Mouse (Mus musculus) B cell, adult 2 months (primary cell): Measurements from ENCODE around the gene Map3k11.

Source experiments
- DNase-seq, 2 experiments: peaks; one replicate each; pipeline ENCODE4 v3.0.0; 2022

The Map3k11 gene

GRCm38 (mm10) chr19:5739446-5739845, 50.9 kb downstream of the Map3k11 start:
- DNase-seq, result no peak

GRCm38 (mm10) chr19:5740320-5741317, 52.1 kb downstream of the Map3k11 start, which contains the start of gene Ltbp3:
Gene Ltbp3, plus strand, starts transcription at chr19:5740904.
- DNase-seq, result no peak

- DNase-seq, result peak in 1 of 2 experiments; percentile 12
Observed at GRCm38 (mm10) chr19:5741641-5742240, 53.2 kb downstream of the Map3k11 start.

- DNase-seq, result no peak
Observed at GRCm38 (mm10) chr19:5742241-5742641, 53.7 kb downstream of the Map3k11 start.

GRCm38 (mm10) chr19:5743576-5743975, 55.0 kb downstream of the Map3k11 start:
- DNase-seq, result no peak

GRCm38 (mm10) chr19:5745756-5746710, 57.5 kb downstream of the Map3k11 start:
- peak in 1 of 2 experiments; percentile 29 for DNase-seq

- DNase-seq, result no peak
Observed at GRCm38 (mm10) chr19:5746907-5747363, 58.4 kb downstream of the Map3k11 start.

GRCm38 (mm10) chr19:5749476-5749875, 60.9 kb downstream of the Map3k11 start:
- DNase-seq, result no peak

GRCm38 (mm10) chr19:5750951-5751350, 62.4 kb downstream of the Map3k11 start:
- DNase-seq, result no peak

GRCm38 (mm10) chr19:5751742-5752141, 63.2 kb downstream of the Map3k11 start:
- DNase-seq, result peak; percentile 67 to 68
